Mouse (Mus musculus) frontal cortex, postnatal 10 days (tissue): ENCODE results near the gene Colec11.
A peak's percentile ranks its signal among the peaks of the same experiment; 100 is the strongest.

Experiments used
- DNase-seq, 2 experiments: peaks; one replicate each; pipeline ENCODE4 v3.0.0; 2022; ENCODE audit warnings: low spot score in 2 of 2, mixed read lengths in 1 of 2

Gene Colec11

DNA sequence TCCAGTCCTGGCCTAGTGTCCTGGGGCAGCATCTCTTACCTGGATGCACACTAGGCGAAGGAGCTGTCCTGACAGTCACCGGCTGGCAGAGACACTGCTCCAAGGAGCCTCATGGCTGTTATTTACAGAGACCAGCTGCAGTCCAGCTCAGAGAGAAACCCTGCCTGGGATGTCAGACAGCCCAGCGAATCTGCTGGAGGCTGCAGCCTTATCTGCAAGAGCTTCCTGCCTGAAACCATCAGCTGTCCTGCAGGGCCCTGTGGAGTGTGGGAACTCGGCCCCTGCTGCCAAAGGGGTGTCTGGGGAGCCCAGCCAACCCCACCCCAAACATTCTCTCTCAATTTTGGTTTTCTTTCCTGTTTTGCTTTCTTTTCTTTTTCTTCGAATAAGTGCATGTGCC is at the start of gene Colec11:
Gene Colec11, minus strand, starts transcription at position 183 of the 400 bp plus-strand sequence.
- DNase-seq: no peak

DNA sequence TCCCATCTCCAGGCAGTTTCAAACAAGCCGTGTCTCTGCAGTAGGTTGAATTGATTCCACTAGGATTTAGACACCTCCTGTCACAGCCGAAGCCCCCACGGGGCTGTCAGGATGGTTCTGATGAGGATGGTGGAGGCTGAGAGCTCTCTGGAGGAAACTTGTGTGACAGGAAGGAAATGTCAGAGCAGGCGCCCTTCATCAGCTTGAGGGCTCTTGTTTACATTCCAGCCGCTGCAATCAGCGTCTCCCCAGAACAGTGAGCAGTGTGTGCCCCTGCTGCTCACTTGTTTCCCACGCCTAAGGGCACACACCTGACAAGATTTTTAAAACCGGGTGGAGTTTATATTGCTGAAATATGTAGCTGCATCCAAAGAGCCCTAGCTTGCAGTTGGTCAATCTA is 44.1 kb upstream of the Colec11 start:
- DNase-seq: no peak

DNA sequence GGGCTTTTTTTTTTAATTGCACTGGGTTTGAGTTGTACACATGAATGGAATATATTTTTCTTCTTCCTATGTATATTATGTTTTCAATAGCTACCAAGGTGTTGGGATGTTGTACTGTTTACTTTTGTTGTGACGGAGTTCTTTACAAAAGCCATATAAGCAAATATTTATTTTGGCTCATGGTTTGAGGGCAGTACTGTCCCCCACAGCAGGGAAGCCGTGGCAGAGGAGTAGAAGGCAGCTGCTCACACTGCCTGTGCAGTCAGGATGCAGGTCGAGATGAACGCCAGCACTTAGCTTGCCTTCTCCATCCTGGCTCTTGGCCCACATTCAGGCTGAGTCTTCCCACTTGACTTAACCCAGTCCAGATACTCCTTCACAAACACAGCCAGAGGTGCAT is 43.6 kb upstream of the Colec11 start:
- no peak for DNase-seq

- no peak for DNase-seq
These were observed 39.5 kb upstream of the Colec11 start for GRCm38 (mm10) chr12:28662628-28663027.

DNA sequence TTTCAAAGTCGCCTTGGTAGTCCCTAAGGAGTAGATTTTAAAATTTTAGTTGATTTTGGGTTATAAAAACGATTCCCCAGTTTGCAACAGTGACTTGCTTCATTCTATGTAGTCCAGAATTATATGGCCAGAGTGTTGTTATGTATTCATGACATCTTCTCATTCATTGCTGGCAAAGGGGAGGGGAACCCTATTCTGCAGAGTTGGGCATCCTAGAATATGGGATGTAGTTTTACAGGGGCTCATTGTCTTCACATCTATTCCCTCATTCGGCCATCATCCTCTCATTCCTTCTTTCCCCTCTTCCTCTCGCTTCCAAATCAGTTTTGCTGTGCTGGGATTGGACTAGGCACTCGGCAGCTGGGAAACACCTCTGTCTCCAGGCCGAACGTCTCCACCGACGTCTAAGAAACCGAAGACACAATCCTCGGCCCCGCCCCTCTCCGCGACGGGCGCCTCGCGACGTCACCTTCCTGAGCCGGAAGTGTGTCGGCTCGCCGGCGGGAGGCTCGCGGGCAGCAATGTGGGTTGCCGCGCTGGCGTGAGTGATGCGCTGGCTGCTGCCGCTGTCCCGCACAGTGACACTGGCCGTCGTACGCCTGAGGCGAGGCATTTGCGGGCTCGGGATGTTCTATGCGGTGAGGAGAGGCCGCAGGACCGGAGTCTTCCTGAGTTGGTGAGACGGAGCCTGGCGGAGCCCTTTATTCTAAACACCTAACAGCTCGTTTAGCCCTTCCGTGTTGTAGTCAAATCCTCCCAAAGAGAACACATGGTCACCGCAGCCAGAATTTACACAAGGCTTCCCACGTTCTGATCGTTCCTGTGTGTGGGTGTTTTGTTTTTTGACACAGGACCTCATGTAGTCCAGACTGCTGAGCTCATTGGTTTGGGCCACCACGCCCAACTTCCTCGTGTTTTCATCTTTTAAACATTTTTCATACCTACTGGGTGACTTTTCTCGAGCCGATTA is 26.2 kb upstream of the Colec11 start, which contains the start of gene Rnaseh1:
Gene Rnaseh1, plus strand, starts transcription at position 462 of the 970 bp plus-strand sequence.
- DNase-seq: peak; percentile 84 to 90

DNA sequence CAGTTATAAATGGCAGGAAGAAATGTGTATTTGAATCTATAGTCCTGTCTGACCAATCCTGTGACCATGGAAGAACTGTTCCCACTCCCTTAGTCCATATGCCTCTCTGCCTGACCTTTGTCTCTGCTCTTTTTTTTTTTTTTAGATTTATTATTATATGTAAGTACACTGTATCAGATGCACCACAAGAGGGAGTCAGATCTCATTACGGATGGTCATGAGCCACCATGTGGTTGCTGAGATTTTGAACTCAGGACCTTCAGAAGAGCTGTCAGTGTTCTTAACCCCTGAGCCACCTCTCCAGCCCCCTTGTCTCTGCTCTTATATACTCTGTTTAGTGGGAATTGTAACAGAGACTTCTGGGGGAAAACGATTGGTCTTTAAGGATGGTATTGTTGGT is 15.6 kb upstream of the Colec11 start:
- no peak for DNase-seq

GRCm38 (mm10) chr12:28636543-28636942 is 13.4 kb upstream of the Colec11 start:
- no peak for DNase-seq

- peak; percentile 90 to 93 for DNase-seq
These were observed 12.6 kb upstream of the Colec11 start, which contains the start of gene Rps7 for GRCm38 (mm10) chr12:28635535-28636476. Gene Rps7, minus strand, starts transcription at chr12:28635953.

DNA sequence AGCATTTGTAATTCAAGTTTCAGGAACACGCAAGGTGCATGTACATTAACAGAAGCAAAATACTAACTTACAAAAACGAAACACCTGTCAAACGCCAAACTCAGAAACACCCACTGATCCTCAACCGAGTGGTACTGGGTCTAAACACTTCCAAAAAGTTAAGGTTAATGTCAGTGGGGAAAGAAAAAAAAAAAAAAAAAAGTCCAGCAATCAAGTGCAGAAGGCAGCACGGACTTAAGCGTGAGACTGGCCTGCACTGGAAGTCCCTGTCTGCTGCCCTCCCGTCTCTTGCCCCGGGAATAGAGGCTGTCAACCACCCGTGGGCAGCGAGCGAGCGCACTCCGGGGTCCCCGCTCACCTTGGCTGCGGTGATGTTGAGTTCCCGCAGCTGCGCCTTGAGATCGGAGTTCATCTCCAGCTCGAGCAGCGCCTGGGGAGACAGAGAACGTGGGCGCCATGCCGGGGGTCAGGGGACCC is 11.9 kb upstream of the Colec11 start:
- no peak for DNase-seq

- DNase-seq: no peak
These were observed 5.3 kb upstream of the Colec11 start for GRCm38 (mm10) chr12:28628436-28628835.

DNA sequence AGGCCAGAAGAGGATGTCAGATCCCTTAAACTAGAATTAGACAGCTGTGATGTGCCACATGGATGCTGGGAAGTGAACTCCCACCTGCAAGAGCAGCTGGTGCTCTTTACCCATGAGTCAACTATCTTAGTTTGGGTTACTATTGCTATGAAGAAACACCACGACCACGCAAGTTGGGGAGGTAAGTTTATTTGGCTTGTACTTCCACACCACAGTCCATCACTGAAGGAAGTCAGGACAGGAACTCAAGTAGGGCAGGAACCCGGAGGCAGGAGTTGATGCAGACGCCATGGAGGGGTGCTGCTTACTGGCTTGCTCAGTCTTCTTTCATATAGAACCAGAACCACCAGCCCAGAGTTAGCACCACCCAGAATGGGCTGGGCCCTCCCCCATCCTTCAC is 3.9 kb upstream of the Colec11 start:
- DNase-seq: no peak

GRCm38 (mm10) chr12:28625407-28625806 is 2.2 kb upstream of the Colec11 start:
- DNase-seq: no peak

GRCm38 (mm10) chr12:28624251-28624650 is 1.1 kb upstream of the Colec11 start:
- no peak for DNase-seq

- no peak for DNase-seq
These were observed 536 bp downstream of the Colec11 start for GRCm38 (mm10) chr12:28622641-28623040.

DNA sequence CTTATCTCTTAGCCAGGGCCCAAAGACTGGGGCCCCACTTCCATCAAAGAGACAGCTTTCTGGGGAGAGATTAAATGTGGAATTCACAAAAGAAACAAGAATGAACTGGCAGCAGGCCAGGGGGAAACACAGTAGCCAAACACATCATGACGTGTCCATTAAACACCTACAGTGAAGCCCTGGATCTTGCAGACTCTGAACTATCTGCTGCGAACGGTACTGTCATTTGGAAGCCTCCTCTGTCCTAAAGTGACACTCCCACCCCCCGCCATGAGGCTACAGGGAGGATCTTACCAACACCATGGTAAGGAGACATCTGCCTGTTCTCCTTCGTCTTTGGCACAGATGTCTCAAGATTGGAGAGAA is 1.0 kb downstream of the Colec11 start:
- DNase-seq: no peak

- no peak for DNase-seq
These were observed 1.6 kb downstream of the Colec11 start for GRCm38 (mm10) chr12:28621451-28622166.

DNA sequence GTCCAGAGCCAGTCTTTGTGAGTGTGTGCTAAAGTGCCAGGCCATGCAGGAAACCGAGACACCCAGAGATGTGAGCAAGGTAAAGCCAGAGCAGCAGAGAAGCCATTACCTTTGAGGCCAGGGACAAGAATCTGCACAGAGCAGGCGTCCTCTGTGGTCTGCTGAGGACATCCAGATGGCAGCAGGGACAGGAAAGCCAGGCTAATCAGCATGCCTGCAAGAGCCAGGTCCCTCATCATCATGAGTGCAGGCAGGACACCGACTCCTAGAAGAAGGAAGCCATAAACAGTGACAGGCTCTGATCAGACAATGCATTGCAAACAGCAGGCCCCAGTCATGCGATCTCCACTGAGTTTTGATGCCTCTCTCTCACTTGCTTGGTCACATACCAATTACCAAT is 5.9 kb downstream of the Colec11 start:
- no peak for DNase-seq

GRCm38 (mm10) chr12:28614401-28614800 is 8.8 kb downstream of the Colec11 start:
- no peak for DNase-seq

DNA sequence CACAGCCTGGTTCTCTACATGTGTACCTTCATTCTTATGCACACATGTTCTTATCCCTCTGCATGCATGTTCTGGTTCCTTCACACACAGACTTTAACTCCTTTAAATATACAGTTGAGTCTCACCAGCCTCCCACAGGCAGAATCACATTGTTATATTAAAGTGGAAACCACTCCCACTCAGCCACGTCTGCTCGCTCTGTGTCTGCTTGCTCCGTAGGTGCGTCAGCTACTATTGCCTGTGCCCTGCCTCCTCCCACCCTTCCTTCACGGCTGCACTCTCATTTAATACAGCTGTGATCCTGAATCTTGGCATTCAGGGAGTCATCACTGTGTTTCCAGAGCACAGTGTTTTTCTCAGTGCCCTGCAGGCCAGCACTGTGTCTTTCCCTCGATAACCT is 10.8 kb downstream of the Colec11 start:
- DNase-seq: no peak

DNA sequence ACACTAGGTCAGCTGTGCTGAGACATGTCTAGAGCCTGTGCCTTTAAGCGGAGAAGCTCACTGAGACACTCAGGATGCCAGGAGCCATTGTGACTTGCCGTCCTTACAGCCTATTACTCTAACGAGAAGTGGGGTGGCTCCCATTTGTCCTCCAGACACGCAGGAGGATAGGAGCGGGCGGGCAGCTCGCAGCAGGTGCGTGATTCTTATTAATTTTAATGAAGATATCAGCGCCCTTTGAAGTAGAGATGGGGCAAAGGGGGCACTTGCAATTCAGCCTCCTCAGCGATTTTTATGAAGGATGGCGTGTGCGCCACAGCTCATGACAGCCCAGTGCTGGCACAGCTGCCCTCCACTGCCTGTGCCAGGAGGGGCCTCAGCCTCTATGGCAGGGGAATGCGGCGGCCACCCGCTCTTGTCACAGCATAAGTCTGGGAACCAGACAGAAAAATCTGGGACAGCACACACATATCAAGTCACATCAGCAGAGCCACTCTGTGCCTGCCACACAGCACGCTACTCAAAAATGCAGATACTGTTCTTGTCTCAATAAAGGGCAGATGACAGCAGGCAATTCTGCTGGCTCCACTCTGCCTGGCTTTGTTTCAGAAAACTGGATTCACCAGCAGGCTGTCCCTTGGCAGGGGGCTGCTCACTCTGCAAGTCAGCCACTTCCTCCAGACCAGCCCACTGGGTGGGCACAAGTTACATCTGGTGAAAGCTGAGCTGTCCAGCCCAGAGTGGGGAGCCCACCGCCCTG is 15.5 kb downstream of the Colec11 start:
- peak; percentile 40 to 42 for DNase-seq

GRCm38 (mm10) chr12:28603494-28603893 is 19.7 kb downstream of the Colec11 start:
- no peak for DNase-seq
